Mouse (Mus musculus) Muller cell, postnatal 12 days (primary cell): Measurements from ENCODE around the gene Otp.
A peak's percentile ranks its signal among the peaks of the same experiment; 100 is the strongest.

Source experiments
- DNase-seq: peaks from one replicate; pipeline ENCODE4 v3.0.0-alpha.2; 2015; ENCODE audit errors: inconsistent ontology term

Otp gene

GRCm38 (mm10) chr13:94875396-94875880, at the start of gene Otp:
Otp (plus strand) TSS chr13:94875602.
- no peak for DNase-seq

GRCm38 (mm10) chr13:94826389-94826788, 49.0 kb upstream of the Otp start:
- DNase-seq = no peak

- DNase-seq = no peak
These were observed 48.4 kb upstream of the Otp start for GRCm38 (mm10) chr13:94826986-94827385.

GRCm38 (mm10) chr13:94827847-94828246, 47.6 kb upstream of the Otp start:
- no peak for DNase-seq

GRCm38 (mm10) chr13:94838047-94838720, 37.2 kb upstream of the Otp start:
- no peak for DNase-seq

- no peak for DNase-seq
These were observed 36.6 kb upstream of the Otp start for GRCm38 (mm10) chr13:94838756-94839337.

- no peak for DNase-seq
These were observed 32.2 kb upstream of the Otp start for GRCm38 (mm10) chr13:94843236-94843635.

GRCm38 (mm10) chr13:94847870-94848269, 27.5 kb upstream of the Otp start:
- DNase-seq = no peak

- DNase-seq = no peak
These were observed 26.1 kb upstream of the Otp start for GRCm38 (mm10) chr13:94849351-94849750.

GRCm38 (mm10) chr13:94858016-94858575, 17.3 kb upstream of the Otp start:
- DNase-seq = no peak

GRCm38 (mm10) chr13:94859256-94859655, 16.1 kb upstream of the Otp start:
- DNase-seq = no peak

- no peak for DNase-seq
These were observed 12.7 kb upstream of the Otp start for GRCm38 (mm10) chr13:94862491-94863230.

- no peak for DNase-seq
These were observed 8.5 kb upstream of the Otp start for GRCm38 (mm10) chr13:94866906-94867305.

- no peak for DNase-seq
These were observed 7.6 kb upstream of the Otp start for GRCm38 (mm10) chr13:94867772-94868171.

- peak; percentile 73 for DNase-seq
These were observed 6.9 kb upstream of the Otp start for GRCm38 (mm10) chr13:94868478-94868950.

- no peak for DNase-seq
These were observed 5.9 kb upstream of the Otp start for GRCm38 (mm10) chr13:94869541-94869940.

- DNase-seq = no peak
These were observed 5.3 kb upstream of the Otp start for GRCm38 (mm10) chr13:94870071-94870460.

- no peak for DNase-seq
These were observed 4.8 kb upstream of the Otp start for GRCm38 (mm10) chr13:94870461-94871186.

- DNase-seq = no peak
These were observed 3.5 kb upstream of the Otp start for GRCm38 (mm10) chr13:94871806-94872320.

- no peak for DNase-seq
These were observed 3.0 kb upstream of the Otp start for GRCm38 (mm10) chr13:94872439-94872838.
